Mouse (Mus musculus) layer of hippocampus, postnatal 10 days (tissue): ENCODE results near the gene Akr1b8. TPM values are rescaled to one million over a fixed set of nuclear protein-coding genes. Genes with fewer than 3 reads are reported as not detected.
"Not testable (repeated sequence)": the region's sequence is repeated elsewhere in the genome, so short reads cannot be mapped to it uniquely, and the experiment has no call there.

Experiments used
- DNase-seq, 2 experiments: peaks; one replicate each; pipeline ENCODE4 v3.0.0; 2021; ENCODE audit warnings: low spot score in 2 of 2
- long read RNA-seq: library from polyadenylated mRNA; stranded (forward); transcript quantifications from one replicate; pipeline ENCODE4 v2.0.0, GENCODE M21; 2023
- total RNA-seq, 2 experiments: library from RNA; stranded (reverse); gene quantifications; 2 replicates each; pipeline ENCODE4 v1.2.3; 2021

Gene Akr1b8
- 1 to 10 TPM in 1 of 2 experiments, under 1 TPM in 1; 0.67 to 1.1 TPM for total RNA-seq
- long read RNA-seq, partial matches to known transcripts = 0 of 4 reads
- long read RNA-seq, other reads (novel, unspliced or antisense) = 0 of 4 reads

DNA sequence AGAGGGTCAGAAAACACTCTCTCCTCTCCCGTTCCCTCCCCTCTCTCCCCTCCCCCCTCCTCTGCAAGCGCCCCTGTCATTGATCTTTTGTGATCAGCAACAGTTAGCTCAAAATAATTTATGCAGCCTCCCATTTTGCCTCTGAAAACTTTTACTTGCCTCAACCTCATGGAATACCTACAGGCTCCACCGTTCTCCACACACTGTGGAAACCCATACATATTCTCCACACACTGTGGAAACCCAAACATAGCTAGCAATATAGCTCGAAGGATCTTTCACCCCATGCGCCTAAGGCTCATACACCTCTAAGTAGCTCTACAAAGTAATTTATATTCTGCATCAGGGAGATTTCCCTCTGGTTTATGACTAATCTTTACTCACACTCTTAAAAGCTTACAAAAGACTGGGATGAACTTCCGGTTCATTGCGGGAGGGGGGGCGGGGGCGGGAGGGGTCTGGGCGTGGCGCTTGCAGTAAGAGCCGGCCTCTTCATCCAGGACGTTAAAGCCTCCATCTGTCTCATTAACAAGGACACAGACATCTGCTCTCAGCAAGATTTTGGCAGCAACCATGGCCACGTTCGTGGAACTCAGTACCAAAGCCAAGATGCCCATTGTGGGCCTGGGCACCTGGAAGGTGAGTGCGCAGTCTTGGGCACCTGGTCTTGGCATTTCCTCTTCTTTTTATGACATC is at the start of gene Akr1b8:
Gene Akr1b8, plus strand, starts transcription at position 462 of the 696 bp plus-strand sequence.
- no peak for DNase-seq

DNA sequence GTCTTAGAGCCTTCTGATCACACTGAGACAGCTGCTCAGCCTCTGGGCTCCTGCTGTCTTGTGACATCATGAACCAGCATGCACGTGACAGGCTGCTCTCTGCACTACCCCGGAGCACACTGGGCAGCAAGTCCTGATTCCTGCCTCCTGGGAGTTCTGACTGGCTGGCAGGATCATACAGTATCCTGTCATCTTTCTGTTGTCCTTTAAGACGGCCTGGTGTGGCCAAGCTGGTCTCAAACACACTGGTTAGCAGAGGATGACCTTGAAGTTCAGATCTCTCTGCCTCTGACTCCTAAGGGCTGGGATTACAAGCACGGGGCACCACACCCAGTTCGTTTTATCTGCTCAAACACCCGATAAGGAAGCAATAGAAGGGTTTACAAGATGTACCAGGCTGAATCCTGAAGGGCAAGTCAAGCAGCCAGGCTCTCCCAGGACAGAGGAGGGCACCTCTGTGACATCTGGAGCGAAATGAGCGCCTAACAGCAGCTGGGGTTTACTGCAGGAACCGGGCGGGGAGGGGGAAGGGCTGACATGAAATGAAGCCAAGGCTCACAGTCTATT is 49.2 kb upstream of the Akr1b8 start:
- DNase-seq = no peak

DNA sequence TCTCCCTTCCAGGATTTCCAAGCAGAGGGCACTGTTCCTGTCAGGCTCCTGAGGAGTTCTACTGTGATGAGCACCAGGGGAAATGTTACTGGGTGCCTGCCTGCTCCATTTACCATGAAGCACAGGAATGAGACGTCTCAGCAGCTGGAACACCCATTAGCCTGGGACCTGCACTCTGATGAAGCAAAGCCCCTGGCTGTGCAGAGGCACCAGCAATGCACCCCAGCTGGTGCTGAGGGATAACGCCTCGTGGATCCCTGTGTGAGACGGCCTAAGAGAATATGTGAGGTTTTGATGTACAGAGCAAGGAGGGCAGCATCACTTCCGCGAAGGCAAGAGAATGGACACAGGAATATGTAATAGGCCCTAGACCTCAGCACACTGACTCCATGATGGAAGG is 47.1 kb upstream of the Akr1b8 start:
- no peak for DNase-seq

DNA sequence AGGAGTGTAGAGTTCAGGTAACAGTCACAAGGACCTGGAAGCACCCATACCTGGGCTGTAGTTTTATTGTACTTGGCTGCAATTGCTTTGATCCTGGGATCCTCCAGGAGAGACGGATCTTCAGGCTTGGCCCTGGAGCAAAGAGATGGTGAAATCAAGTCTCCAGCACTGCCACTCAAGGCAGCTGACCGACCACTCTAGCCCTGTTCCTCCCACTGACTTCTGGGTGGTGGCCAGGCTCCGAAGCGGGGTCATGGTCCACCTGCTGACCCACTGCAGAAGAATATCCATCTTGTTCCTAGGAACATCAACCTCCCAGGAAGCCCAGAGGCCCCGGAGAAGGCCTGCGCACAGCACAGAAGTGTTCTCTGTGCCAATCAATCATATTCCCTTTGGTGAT is 44.4 kb upstream of the Akr1b8 start:
- DNase-seq = no peak

GRCm38 (mm10) chr6:34310023-34310595 is 43.8 kb upstream of the Akr1b8 start:
- DNase-seq = no peak

DNA sequence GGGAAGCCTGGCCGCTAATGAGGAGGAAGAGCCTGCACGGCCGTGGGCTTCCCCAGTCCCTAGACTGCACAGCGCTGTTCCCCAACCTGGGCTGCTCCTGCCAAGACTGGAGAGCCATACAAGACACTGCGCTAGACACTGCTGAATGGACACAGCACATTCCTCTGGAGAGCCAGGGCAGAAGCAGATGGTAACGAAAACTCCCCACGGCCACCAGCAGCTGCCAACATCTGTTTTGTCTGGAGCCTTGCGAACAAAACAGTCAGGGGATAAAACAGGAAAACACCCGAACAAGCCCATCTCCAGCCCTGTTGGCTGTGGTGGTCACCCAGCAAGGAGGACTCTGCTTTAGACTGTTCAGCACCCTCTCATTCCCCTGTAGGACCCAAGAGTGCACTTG is 40.5 kb upstream of the Akr1b8 start:
- DNase-seq = no peak

DNA sequence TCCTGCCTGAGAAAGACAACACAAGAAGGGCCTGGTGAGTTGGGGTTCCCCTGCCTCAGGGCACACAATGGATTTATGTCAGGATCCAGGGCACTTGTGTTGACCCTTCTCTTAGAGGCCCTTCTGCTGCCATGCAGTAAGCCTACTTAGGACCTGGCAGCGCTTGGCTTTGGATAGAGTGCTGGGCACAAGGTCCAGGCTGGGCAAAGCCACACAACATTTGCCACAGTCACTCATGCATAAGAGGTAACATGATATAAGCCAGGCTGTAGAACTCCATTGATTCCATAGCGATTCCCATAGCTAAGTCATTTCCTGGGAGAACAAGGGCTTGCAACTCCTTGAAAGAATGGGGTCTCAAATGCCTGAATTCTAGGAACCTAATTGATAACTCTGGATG is 40.0 kb upstream of the Akr1b8 start:
- no peak for DNase-seq

GRCm38 (mm10) chr6:34316854-34317771 is 36.8 kb upstream of the Akr1b8 start, which contains the start of gene Akr1b3:
Akr1b3 (minus strand) TSS chr6:34317478.
- DNase-seq = peak; percentile 81 to 87

GRCm38 (mm10) chr6:34318172-34318571 is 35.7 kb upstream of the Akr1b8 start:
- peak in 1 of 2 experiments; percentile 13 for DNase-seq

- no peak for DNase-seq
Observed at GRCm38 (mm10) chr6:34318636-34319035, 35.3 kb upstream of the Akr1b8 start.

DNA sequence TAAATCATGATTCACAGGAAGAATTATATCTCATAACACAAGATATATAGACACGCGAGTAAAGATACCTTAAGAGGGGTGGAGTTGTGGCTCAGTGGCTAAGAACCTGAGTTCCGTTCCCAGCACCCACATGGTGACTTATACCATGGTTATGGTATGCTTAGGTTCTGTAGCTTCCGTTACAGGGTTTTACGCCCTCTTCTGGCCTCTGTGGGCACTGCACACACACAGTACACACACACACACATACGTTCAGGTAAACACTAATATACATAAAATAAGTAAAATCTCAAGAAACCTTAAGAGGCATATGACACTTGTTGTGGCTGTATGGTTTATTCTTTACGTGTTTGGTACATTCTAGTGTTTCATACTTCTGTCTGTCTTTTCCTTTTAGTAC is 31.8 kb upstream of the Akr1b8 start:
- DNase-seq = no peak

DNA sequence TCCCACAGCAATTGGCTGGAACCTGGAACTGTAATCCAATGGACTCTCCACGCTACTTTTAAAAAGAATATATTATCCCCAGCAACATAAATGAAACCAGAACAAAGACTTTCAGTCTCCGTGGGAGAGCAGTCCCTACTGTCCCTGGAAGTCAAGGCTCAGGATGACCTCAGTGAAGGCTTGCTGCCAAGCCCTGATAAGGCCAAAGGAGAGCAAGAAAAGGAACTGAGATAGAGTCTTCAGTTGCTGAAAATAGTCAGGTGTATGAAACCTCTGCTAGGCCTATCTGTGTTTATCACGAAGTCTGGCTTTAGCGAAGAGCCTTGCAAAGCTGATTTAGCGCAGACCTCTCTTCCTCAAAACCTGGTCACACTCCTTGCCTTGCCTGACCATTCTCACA is 22.5 kb upstream of the Akr1b8 start:
- DNase-seq = no peak

DNA sequence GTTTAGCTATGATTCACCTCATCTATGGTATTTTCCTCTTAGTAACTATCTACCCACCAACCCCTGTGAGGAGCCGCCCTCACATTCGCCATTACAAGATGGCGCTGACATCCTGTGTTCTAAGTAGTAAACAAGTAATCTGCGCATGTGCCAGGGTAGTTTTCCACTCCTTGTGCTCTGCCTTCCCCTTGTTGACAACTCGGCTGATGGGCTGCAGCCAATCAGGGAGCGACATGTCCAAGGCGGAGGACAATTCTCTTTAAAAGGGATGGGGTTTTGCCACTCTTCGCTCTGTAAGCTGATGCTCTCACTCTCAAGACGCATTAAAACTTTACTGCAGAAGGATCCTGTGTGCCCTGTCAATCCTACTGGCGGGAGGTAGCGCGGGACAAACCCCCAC is 22.1 kb upstream of the Akr1b8 start:
- not testable (repeated sequence) for DNase-seq

DNA sequence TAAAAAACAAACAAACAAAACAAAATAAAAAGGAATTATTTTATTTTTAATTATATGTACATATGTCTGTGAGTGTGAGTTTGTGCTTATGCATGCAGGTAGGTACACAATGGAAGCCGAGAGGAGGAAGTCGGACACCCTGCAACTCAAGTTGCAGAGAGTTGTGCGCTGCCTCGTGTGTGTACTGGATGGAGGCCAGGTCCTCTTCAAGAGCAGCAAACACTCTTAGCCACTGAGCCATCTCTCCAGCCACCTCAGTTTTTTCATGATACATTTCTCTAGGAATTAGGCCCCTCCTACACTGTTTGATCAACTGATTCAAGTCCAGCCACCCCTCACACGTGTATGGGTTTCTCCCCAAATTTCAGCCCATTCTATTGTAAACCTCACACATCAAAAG is 19.2 kb upstream of the Akr1b8 start:
- DNase-seq = no peak

DNA sequence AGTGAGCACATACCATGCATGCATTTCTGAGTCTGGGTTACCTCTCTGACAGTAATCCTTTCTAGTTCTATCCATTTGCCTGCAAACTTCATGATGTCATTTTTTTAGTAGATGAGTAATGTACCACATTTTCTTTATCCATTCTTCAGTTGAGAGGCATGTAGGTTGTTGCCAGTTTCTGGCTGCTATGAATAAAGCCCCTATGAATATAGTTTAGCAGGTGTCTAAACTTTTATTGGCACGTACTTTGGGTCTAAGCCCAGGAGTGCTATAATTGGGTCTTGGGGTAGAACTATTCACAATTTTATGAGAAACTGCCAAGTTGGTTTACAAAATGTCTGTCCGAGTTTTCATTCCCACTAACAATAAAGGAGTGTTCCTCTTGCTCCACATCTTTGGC is 16.1 kb upstream of the Akr1b8 start:
- no peak for DNase-seq

DNA sequence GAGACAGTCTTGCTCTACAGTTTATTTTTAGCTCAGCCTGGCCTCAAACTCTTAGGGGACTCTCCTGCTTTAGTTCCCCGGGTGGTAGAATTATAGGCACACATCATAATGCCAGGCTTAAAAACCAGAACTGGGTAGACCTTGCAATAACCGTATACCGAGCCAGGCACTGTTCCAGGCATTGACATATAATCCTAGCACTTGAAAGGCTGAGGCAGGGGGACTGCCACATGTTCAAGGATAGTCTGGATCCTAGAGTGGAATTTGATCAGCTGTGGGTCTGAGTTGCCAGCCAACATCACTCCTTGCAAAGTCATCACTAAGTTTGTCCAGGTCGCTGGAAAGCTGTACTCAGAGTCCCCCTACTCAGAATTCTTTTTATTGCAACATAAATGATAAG is 11.9 kb upstream of the Akr1b8 start:
- no peak for DNase-seq

DNA sequence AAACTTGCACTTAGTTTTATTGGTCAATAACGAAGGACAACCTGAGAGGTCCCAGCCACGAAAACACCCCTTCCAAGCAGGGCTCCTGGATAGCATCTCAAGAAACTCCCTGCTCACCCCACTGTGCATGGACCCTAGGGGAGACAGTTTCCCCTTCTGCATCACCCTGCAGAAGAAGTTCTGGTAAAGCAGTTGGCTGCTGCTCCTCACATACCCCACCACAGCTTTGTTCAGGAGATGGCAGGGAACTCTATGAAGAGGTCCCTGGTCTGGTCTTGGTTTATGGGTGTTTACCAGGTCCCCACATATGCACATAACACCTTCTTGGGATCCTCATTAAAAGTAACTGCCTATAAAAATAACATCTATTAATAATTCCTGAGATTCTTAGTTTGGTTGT is 11.4 kb upstream of the Akr1b8 start:
- DNase-seq = no peak

- no peak for DNase-seq
Observed at GRCm38 (mm10) chr6:34343426-34343825, 10.5 kb upstream of the Akr1b8 start.

GRCm38 (mm10) chr6:34344135-34344850 is 9.6 kb upstream of the Akr1b8 start:
- DNase-seq = no peak

DNA sequence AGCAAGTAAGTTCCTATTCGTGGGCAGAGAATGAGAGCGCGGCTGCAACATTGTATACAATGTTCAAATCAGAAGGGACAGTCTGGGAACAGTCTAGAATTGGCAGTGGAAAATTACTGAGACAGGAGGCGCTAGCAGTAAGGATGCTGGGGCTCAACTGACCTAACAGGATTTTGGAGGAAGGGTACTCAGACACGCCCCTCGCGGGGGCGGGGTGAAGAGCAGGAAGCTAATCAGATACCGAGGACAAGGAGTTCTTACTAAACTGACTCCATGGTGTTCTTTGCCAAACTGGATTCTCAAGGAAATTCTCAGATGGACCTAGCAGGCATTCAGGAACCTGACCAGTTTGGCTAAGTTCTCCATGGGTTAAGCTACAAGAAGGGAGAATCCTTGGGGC is 9.0 kb upstream of the Akr1b8 start:
- DNase-seq = no peak
